In the genomic region with DNA sequence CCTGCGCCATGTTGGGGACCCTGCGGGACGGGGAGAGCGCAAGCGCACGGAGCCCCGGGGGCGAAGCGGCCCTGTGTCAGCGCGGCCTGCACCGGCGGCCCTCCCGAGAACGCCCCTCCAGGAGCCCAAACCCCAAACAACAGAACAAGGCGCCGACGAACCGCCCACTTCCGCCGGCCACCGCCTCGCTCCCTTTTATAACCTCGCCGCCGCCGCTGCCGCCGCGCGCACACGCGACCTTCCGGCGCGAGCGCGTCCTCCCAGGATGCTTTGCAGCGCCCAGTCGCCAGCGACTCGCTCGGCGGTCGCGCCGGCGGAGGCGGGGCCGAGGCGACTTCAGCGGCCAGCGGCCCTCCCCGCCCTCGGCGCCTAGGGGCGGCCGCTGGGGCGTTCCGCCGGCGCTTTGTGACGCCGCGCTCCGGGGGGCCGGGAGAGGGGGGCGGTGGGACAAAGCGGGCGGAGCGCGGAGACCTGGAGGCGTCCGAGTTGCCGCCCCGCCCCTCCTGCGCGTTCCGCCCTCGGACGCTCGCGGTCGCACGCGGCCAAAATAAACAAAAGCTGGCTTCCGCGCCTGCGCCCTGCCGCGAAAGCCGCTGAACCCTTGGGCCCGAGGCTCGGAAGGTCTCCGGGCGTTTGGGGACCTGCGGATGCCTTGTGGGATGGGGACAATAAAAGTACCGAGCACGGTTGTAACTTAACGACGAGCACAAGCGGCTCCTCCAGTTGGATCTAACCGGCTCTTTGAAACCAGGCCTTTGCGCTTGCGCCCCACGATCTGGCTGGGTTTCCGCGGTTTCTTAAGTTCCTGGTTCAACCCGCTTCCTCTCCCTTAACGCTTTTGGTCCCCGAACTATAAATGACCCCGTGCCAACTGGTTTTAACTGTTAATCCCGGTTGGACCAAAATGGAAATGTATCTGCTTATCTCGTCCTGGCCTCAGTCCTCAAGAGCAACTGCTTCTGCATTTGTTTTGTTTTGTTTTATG, we compare ENCODE assay signal across 7 mouse cellular contexts. TPM values are rescaled to one million over a fixed set of nuclear protein-coding genes. Genes with fewer than 3 reads are reported as not detected.
DNase-seq lines count a peak whose midpoint lies in the region; ATAC-seq and TF ChIP-seq lines count a peak whose summit lies in the region.

Gene Cdkn2aip, minus strand, starts transcription at position 172 of the 985 bp plus-strand sequence.

- TF ChIP-seq CTCF in intestine, postnatal 0 days (IDR thresholded peaks at IDR 0.05; ENCODE audit: low read depth), result no peak
- TF ChIP-seq CTCF in small intestine, adult 2 months (IDR thresholded peaks at IDR 0.05; ENCODE audit: extremely low read depth, insufficient read length, insufficient replicate concordance, low read depth, low read length), result no peak

- H3K9ac ChIP-seq in intestine, postnatal 0 days (ENCODE audit: low read depth, low read length), result peak within 1 kb of the TSS; percentile 87
- peak within 1 kb of the TSS; percentile 91 for H3K9ac ChIP-seq in midbrain, embryonic 12.5 days (replicated peaks)

- peaks cover 27% of the 10 kb centered on the region for H3K36me3 ChIP-seq in embryonic facial prominence, embryonic 10.5 days (replicated peaks)
- peaks cover 14% of the 10 kb centered on the region; the same call in 1 of the 2 replicates for H3K36me3 ChIP-seq in intestine, postnatal 0 days (ENCODE audit: control insufficient read depth, insufficient read depth)
- peaks cover 17% of the 10 kb centered on the region for H3K36me3 ChIP-seq in midbrain, embryonic 12.5 days
- peaks cover 16% of the 10 kb centered on the region for H3K36me3 ChIP-seq in small intestine, adult 2 months (ENCODE audit: control insufficient read depth, insufficient read depth, low read length)

- peak; percentile 97 for ATAC-seq in intestine, postnatal 0 days
- peak; percentile 95 for ATAC-seq in midbrain, embryonic 12.5 days (ENCODE audit: low FRiP score, low read depth)

- peak within 1 kb of the TSS; percentile 94 for H3K4me3 ChIP-seq in embryonic facial prominence, embryonic 10.5 days
- peak within 1 kb of the TSS; percentile 98 for H3K4me3 ChIP-seq in intestine, postnatal 0 days (ENCODE audit: low read depth, low read length)
- peak within 1 kb of the TSS; percentile 97 for H3K4me3 ChIP-seq in midbrain, embryonic 12.5 days
- H3K4me3 ChIP-seq in small intestine, adult 2 months (ENCODE audit: low read depth, low read length), result peak within 1 kb of the TSS; percentile 95

- intact Hi-C loops in left cerebral cortex, postnatal 4 days (cut with DNase I), result no loop called here

- H3K27me3 ChIP-seq in embryonic facial prominence, embryonic 10.5 days (replicated peaks; ENCODE audit: low read depth, poor library complexity, severe bottlenecking), result no peaks in the 10 kb centered on the region
- H3K27me3 ChIP-seq in intestine, postnatal 0 days (replicated peaks; ENCODE audit: control insufficient read depth, insufficient read depth, low read length), result no peaks in the 10 kb centered on the region
- no peaks in the 10 kb centered on the region for H3K27me3 ChIP-seq in midbrain, embryonic 12.5 days
- H3K27me3 ChIP-seq in small intestine, adult 2 months (ENCODE audit: control insufficient read depth, insufficient read depth, low read length), result no peaks in the 10 kb centered on the region

- DNase-seq in adrenal gland, postnatal 10 days, result peak; percentile 97
- peak; percentile 97 for DNase-seq in embryonic facial prominence, embryonic 10.5 days (ENCODE audit: low spot score)
- peak; percentile 89 for DNase-seq in gonadal fat pad, adult 2 months (ENCODE audit: low read depth)
- peak; percentile 95 for DNase-seq in left cerebral cortex, postnatal 4 days

- H3K4me1 ChIP-seq in embryonic facial prominence, embryonic 10.5 days, result peaks cover 23% of the 10 kb centered on the region
- no peaks in the 10 kb centered on the region; the same call in 1 of the 2 replicates for H3K4me1 ChIP-seq in intestine, postnatal 0 days (replicated peaks; ENCODE audit: control insufficient read depth, insufficient read depth, low read length)
- peaks cover 14% of the 10 kb centered on the region for H3K4me1 ChIP-seq in midbrain, embryonic 12.5 days
- peaks cover 6% of the 10 kb centered on the region; the same call in 1 of the 2 replicates for H3K4me1 ChIP-seq in small intestine, adult 2 months (ENCODE audit: control insufficient read depth, insufficient read depth, insufficient read length, low read length)

- WGBS in embryonic facial prominence, embryonic 10.5 days, result under 1% methylated on average over 114 of the region's 114 CpGs
- WGBS in intestine, postnatal 0 days, result under 1% methylated on average over 94 of the region's 114 CpGs
- WGBS in midbrain, embryonic 12.5 days, result under 1% methylated on average over 108 of the region's 114 CpGs
- under 1% methylated on average over 114 of the region's 114 CpGs for WGBS in small intestine, adult 2 months

- H3K9me3 ChIP-seq in embryonic facial prominence, embryonic 10.5 days, result no peaks in the 10 kb centered on the region
- no peaks in the 10 kb centered on the region for H3K9me3 ChIP-seq in intestine, postnatal 0 days (ENCODE audit: control insufficient read depth)
- H3K9me3 ChIP-seq in midbrain, embryonic 12.5 days, result no peaks in the 10 kb centered on the region

- peak within 1 kb of the TSS; percentile 79 for H3K4me2 ChIP-seq in intestine, postnatal 0 days (replicated peaks; ENCODE audit: low read depth)
- H3K4me2 ChIP-seq in midbrain, embryonic 12.5 days (replicated peaks), result peak within 1 kb of the TSS; percentile 69

- TF ChIP-seq POLR2A in small intestine, adult 2 months (IDR thresholded peaks at IDR 0.05; ENCODE audit: low read depth, low read length), result peak; percentile 94

- peak within 1 kb of the TSS; percentile 95 for H3K27ac ChIP-seq in embryonic facial prominence, embryonic 10.5 days (replicated peaks)
- H3K27ac ChIP-seq in intestine, postnatal 0 days (ENCODE audit: low read depth, low read length), result peak within 1 kb of the TSS; percentile 97
- H3K27ac ChIP-seq in midbrain, embryonic 12.5 days (replicated peaks), result peak within 1 kb of the TSS; percentile 96
- peak within 1 kb of the TSS; percentile 96 for H3K27ac ChIP-seq in small intestine, adult 2 months (ENCODE audit: insufficient read depth, low read depth, low read length)

RNA-seq across cellular contexts. Expression of gene Cdkn2aip, which starts in this region (rescaled TPM):
- total RNA-seq in adrenal gland, postnatal 10 days (2021), result 10 to 100 TPM; 13.4 to 14.4 TPM
- polyA plus RNA-seq in embryonic facial prominence, embryonic 10.5 days (2016; fragmentation: Nextera tagmentation; extraction: Ambion mirVana), result 38.2 and 38.5 TPM in 2 replicates
- polyA plus RNA-seq in gonadal fat pad, adult 2 months (2012; rRNA removed), result 7.6 and 9.6 TPM in 2 replicates
- 15.3 and 15.4 TPM in 2 replicates for polyA plus RNA-seq in intestine, postnatal 0 days (2015; fragmentation: Nextera tagmentation; extraction: Ambion mirVana)
- total RNA-seq in left cerebral cortex, postnatal 4 days (2021), result 10 to 100 TPM; 15.7 to 19.8 TPM
- polyA plus RNA-seq in midbrain, embryonic 12.5 days (2016; fragmentation: Nextera tagmentation; extraction: Ambion mirVana), result 47.7 and 52.1 TPM in 2 replicates
- polyA plus RNA-seq in small intestine, adult 2 months (2012; rRNA removed), result 8.8 and 18.5 TPM in 2 replicates

Comparison
In these comparisons a context has a peak if more than half of its experiments do, and no peak if none do; other contexts are left out.
1. Peak in every context shown above with its lines: DNase-seq, ATAC-seq, H3K4me3 ChIP-seq and H3K27ac ChIP-seq.